Mouse (Mus musculus) limb, embryonic 13.5 days (tissue): ENCODE measurements around the gene Hgd. TPM values are rescaled to one million over a fixed set of nuclear protein-coding genes. Genes with fewer than 3 reads are reported as not detected.

Experiments
- ATAC-seq: fragments of 200-750 bp; cut with Nextera tagmentation; 2 replicates; pipeline ENCODE4 v1.8.0; 2017; ENCODE audit warnings: low read depth, moderate number of reproducible peaks, moderate TSS enrichment; ENCODE audit not compliant: low FRiP score
- H3K27ac ChIP-seq: fragments of 300-500 bp; sonication (generic); 2 replicates; pipeline ENCODE4 v1.5.1; 2015; ENCODE audit warnings: inconsistent platforms, mild to moderate bottlenecking, moderate library complexity
- H3K27me3 ChIP-seq: fragments of 300-500 bp; sonication (generic); 2 replicates; pipeline ENCODE4 v1.6.1; 2015; ENCODE audit warnings: mild to moderate bottlenecking, inconsistent platforms
- H3K36me3 ChIP-seq: fragments of 300-500 bp; sonication (generic); 2 replicates; pipeline ENCODE4 v1.6.1; 2015; ENCODE audit warnings: inconsistent platforms, mild to moderate bottlenecking, moderate library complexity
- H3K4me1 ChIP-seq: fragments of 300-500 bp; sonication (generic); 2 replicates; pipeline ENCODE4 v1.6.1; 2015; ENCODE audit warnings: inconsistent platforms
- H3K4me2 ChIP-seq: fragments of 300-500 bp; sonication (generic); replicated peaks from 2 replicates; pipeline ENCODE4 v1.6.1; 2015; ENCODE audit warnings: inconsistent platforms, mild to moderate bottlenecking, moderate library complexity
- H3K4me3 ChIP-seq: fragments of 300-500 bp; sonication (generic); 2 replicates; pipeline ENCODE4 v1.5.1; 2015; ENCODE audit warnings: moderate library complexity, mild to moderate bottlenecking, inconsistent platforms
- H3K9ac ChIP-seq: fragments of 300-500 bp; sonication (generic); 2 replicates; pipeline ENCODE4 v1.6.1; 2015; ENCODE audit warnings: mild to moderate bottlenecking, inconsistent platforms
- H3K9me3 ChIP-seq: fragments of 300-500 bp; sonication (generic); 2 replicates; pipeline ENCODE4 v1.6.1; 2016; ENCODE audit warnings: inconsistent platforms
- WGBS: fragments of 180-500 bp; shearing (Covaris S2); methylation state at CpG from one replicate; pipeline ENCODE4 v1.1.7; 2015; 5-methylcytosine and 5-hydroxymethylcytosine counted together
- polyA plus RNA-seq: library from polyadenylated mRNA; unstranded; fragments of >200 nt; fragmentation: Nextera tagmentation; extraction: Ambion mirVana; gene quantifications from 2 replicates; pipeline ENCODE4 v1.2.1, GENCODE M21; 2015

Hgd gene
- polyA plus RNA-seq, 1 experiment from 2014 or later = 0.11 TPM

DNA sequence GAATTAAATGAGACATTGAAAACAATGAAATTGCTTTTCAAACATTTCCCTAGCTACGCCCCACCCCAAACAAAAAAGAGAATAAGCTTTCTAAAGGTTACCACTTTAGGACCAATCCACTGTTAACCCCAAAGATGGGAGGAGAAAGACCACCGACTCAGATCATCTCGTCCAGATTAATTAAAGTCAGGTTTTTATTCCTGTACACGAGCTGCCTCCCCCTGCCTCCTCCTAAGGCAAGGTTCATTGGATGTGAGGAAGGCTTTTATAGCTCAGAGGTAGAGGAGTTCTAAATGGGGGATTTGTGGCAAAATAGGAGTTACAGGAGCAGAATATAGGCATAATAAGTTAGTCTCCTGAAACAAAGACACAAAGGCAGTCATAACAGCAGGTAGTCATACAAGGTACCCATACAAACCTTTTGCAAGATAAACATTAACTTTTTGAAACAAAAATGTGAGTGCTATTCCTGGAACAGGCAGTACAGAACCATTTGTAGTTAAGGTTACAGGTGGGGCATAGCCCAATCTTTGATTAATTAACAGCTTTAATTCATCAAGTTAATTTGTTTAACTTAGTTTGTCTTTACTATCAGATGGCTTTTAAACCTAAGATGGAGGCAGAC, 75.0 kb downstream of the Hgd start:
- no peaks in the 10 kb centered on the region for H3K27me3 ChIP-seq
- H3K9me3 ChIP-seq = no peaks in the 10 kb centered on the region
- H3K27ac ChIP-seq = no peak overlapping the region
- peak overlapping the region; percentile 60 for H3K4me2 ChIP-seq
- WGBS = 58% methylated on average over 4 of the region's 4 CpGs
- H3K36me3 ChIP-seq = no peaks in the 10 kb centered on the region; the same call in 1 of the 2 replicates
- H3K4me1 ChIP-seq = peaks cover 13% of the 10 kb centered on the region
- no peak overlapping the region; the same call in 1 of the 2 replicates for H3K4me3 ChIP-seq
- H3K9ac ChIP-seq = no peak overlapping the region
- no peak for ATAC-seq

DNA sequence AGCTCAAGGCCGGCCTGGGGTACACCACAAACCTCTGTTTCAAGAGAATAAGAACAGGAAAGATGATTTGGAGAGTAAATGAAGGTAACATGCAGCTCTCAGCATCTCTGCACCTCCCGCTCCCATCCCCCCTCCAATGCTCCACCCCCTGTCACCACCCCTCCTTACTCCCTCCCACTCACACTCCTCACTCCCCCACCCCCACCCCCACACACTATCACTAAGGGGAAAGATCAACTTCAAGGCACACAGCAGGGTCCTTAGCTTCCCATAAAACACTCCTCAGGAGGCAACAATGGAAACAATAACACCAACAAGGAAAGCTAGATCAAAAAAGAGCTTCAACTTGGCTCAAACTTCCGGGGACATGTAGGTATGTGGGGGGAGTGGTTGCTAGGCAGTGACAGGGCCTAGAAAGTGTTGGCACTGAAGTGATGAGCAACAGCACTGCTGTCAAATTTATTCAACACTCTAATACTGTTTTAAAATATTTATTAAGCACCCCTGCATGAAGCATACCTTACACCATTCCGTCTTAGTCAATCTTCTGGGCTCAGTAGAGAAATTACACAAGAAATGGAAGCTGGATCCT, 75.9 kb downstream of the Hgd start:
- no peaks in the 10 kb centered on the region; the same call in 1 of the 2 replicates for H3K36me3 ChIP-seq
- no peaks in the 10 kb centered on the region for H3K27me3 ChIP-seq
- no peak overlapping the region for H3K27ac ChIP-seq
- WGBS = 24% methylated on average over 4 of the region's 4 CpGs
- peaks cover 13% of the 10 kb centered on the region for H3K4me1 ChIP-seq
- H3K4me3 ChIP-seq = no peak overlapping the region
- no peaks in the 10 kb centered on the region for H3K9me3 ChIP-seq
- no peak for ATAC-seq
- no peak overlapping the region for H3K9ac ChIP-seq
- no peak overlapping the region for H3K4me2 ChIP-seq

DNA sequence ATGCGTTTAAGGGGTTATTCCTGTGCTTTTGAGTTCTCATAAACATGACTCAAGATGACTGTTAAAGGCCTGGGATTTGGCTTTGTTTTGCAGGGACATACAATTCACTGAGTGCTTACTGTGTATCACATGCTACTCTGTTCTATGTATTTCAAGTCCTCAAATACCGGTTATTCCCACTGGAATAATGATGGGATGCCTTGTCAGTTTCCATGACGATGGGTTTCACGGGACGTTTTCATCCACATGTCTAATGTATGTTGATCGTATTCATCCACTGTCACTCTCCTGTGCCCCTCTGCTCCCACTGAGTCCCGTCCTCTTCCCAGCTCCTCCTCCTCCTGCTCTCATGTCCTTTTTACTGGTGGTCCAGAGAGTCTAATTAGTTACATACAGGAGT, 76.8 kb downstream of the Hgd start:
- Histone ChIP-seq H3K27ac (no peak overlapping the region), H3K36me3 (no peaks in the 10 kb centered on the region), H3K4me3 (no peak overlapping the region), H3K9me3 (no peaks in the 10 kb centered on the region), H3K4me2 (no peak overlapping the region), H3K4me1 (peaks cover 13% of the 10 kb centered on the region), H3K9ac (no peak overlapping the region), H3K27me3 (no peaks in the 10 kb centered on the region)
- ATAC-seq = no peak
- WGBS = 83% methylated on average over 7 of the region's 7 CpGs

DNA sequence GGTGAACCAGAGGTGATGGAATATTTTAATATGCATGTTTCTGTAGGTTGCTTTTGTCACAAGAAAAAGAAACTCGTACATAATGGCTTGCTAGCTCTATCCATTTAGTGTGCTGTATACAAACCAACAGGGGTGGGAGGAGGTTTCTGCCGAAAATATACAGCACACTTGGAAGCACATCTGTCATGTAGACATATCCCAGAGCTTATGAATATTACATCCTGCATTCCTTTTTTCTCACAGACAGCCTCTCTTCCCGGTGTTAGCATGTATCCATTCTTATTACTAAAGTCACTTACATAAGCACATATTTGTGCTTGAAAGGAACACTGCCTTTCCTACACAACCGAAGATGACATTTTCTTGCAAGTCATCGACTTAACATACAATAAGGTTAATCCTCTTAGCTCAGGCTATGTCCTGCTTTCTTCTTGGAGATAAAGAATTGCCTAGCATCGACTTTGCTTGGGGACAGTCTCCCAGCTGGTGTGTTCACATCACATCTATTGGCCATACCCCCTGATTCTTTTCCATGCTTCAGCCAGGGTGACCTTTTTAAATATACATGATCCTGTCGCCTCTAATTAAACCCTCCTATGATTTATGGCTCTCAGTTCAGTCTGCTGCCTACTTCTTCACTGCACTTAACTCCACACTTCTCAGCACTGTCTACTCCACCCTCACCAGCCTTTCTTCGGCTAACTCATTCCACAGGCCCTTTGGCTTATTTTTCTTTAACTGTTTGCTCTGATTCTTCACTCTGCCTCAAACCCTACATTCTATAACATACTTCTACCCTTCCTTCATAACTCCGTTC, 83.9 kb downstream of the Hgd start:
- 76% methylated on average over 9 of the region's 9 CpGs for WGBS
- no peak for ATAC-seq
- H3K27ac ChIP-seq = no peak overlapping the region
- no peaks in the 10 kb centered on the region for H3K27me3 ChIP-seq
- H3K4me2 ChIP-seq = no peak overlapping the region
- no peaks in the 10 kb centered on the region for H3K36me3 ChIP-seq
- H3K4me1 ChIP-seq = no peaks in the 10 kb centered on the region
- no peak overlapping the region for H3K4me3 ChIP-seq
- no peaks in the 10 kb centered on the region for H3K9me3 ChIP-seq
- H3K9ac ChIP-seq = no peak overlapping the region

DNA sequence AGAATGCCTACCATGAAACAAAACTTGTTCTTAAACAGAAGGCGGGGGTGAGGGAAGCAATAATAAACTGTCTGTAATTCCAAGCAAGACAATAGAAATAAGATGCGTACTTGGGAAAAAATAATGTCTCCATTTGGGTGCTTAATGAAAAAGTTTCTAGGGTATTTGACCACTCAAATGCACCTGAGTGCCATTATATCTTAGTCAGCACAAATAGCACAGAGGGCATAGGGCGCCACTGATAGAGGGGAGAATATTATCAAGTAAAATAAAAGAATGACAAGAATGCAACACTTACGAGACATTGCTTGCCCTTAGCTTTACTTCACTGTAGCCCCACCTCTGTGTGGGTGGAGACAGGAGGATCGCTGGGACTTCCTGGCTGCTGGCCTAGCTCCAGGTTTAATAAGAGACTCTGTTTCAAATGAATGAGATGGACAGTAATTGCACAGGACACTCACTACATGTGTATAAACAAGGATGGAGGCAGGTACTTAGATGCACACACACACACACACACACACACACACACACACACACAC, 85.5 kb downstream of the Hgd start:
- no peak overlapping the region for H3K4me2 ChIP-seq
- no peaks in the 10 kb centered on the region for H3K9me3 ChIP-seq
- H3K9ac ChIP-seq = no peak overlapping the region
- no peaks in the 10 kb centered on the region for H3K27me3 ChIP-seq
- no peaks in the 10 kb centered on the region for H3K36me3 ChIP-seq
- no peak overlapping the region for H3K4me3 ChIP-seq
- WGBS = 73% methylated on average over 5 of the region's 5 CpGs
- no peak overlapping the region for H3K27ac ChIP-seq
- no peaks in the 10 kb centered on the region for H3K4me1 ChIP-seq
- no peak for ATAC-seq

DNA sequence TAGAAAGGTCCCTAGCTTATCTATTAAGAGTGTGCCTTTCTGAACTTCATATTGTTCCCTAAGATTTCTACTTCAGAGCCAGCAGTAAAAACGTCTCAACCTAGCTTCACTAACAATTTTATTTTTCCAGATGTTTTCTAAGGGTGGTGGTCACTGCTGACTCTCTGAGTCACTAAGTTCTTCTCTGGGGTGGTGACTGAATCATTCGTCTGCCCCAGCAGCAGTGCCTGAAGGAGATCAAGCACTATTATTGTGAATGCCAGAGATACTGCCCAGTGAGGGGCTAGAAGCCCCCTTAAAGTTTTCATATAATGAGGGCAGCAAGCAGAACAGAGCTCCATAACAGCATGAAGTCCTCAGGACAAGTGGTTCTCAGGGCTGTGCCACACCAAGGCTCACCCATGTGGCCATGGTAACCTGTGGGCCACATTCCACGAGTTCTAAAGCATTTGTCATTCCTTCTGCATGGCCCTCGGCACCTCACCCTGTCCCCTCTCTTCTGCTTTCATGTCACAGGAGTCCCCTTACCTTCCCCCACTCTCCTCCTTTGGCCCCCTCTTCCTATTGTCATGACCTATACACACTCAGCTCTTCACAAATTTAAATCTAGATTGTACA, 90.8 kb downstream of the Hgd start:
- H3K4me3 ChIP-seq = no peak overlapping the region

DNA sequence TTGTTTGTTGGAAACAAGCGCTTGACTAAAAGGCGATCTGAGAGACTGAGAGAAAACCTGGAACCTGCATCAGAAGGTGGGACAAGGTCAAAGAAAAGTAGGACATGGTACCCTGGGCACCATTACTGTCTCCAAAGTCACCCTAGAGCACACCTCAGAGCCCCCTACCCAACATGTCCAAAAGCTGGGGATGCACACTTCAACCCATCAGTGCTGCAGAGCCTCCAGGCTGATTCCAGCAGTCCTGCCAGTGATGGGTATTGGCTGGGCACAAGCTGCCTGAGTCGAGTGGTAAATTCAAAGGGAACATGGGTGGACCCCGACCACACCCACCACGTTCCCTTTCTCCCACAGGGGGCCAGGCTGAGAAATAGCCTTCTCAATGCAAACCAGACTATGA, 95.4 kb downstream of the Hgd start:
- no peaks in the 10 kb centered on the region for H3K36me3 ChIP-seq
- H3K27me3 ChIP-seq = no peaks in the 10 kb centered on the region
- H3K9me3 ChIP-seq = no peaks in the 10 kb centered on the region; the same call in 1 of the 2 replicates
- H3K27ac ChIP-seq = no peak overlapping the region
- no peak overlapping the region for H3K9ac ChIP-seq
- H3K4me1 ChIP-seq = 0 out of 2 replicates have a peak, but pooled peaks cover 6% of the 10 kb centered on the region
- no peak for ATAC-seq
- H3K4me3 ChIP-seq = no peak overlapping the region
- WGBS = 92% methylated on average over 5 of the region's 5 CpGs
- H3K4me2 ChIP-seq = no peak overlapping the region

More for the DNA sequence above, 90.8 kb downstream of the Hgd start:
- WGBS = 37% methylated on average over 4 of the region's 4 CpGs
- Histone ChIP-seq H3K27ac (no peak overlapping the region), H3K4me2 (no peak overlapping the region), H3K4me1 (no peaks in the 10 kb centered on the region), H3K27me3 (no peaks in the 10 kb centered on the region), H3K9ac (no peak overlapping the region), H3K9me3 (no peaks in the 10 kb centered on the region; the same call in 1 of the 2 replicates), H3K36me3 (no peaks in the 10 kb centered on the region)
- no peak for ATAC-seq

DNA sequence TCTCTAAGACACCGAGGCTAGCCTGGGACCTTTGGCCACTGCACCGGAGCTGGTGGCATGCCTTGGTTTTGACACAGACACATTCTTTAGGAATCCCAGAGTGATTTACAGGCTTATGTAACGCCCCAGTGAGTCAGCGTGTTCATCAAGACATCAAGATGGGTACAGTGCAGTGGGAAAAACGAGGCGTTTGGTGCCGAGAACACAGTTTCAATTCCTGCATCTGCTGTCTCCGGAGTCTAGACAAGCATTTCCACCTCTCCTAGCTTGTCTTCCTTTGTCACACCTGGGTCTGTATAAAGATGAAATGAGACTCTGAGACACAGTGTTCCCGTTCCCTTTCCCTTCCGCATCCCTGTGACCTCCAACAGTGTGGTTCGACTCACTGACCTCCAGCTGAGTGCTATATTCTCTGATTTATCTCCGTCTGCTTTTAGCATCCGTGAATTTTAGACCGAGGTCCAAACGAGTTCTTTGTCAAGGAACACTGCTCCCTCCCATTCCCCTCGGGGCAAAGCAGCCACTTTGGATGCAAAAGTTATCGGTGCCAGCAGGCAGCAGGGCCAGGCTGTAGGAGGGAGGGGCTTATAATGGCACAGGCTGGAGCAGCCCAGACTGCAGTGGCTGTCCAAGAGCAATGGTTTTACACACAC, 96.2 kb downstream of the Hgd start:
- H3K9ac ChIP-seq = peak overlapping the region; percentile 19; the same call in 1 of the 2 replicates
- H3K27ac ChIP-seq = no peak overlapping the region
- H3K4me2 ChIP-seq = peak overlapping the region; percentile 42
- WGBS = 44% methylated on average over 17 of the region's 17 CpGs
- H3K27me3 ChIP-seq = no peaks in the 10 kb centered on the region
- no peak overlapping the region for H3K4me3 ChIP-seq
- no peaks in the 10 kb centered on the region; the same call in 1 of the 2 replicates for H3K9me3 ChIP-seq
- 0 out of 2 replicates have a peak, but pooled peaks cover 6% of the 10 kb centered on the region for H3K4me1 ChIP-seq
- ATAC-seq = no peak
- no peaks in the 10 kb centered on the region for H3K36me3 ChIP-seq

DNA sequence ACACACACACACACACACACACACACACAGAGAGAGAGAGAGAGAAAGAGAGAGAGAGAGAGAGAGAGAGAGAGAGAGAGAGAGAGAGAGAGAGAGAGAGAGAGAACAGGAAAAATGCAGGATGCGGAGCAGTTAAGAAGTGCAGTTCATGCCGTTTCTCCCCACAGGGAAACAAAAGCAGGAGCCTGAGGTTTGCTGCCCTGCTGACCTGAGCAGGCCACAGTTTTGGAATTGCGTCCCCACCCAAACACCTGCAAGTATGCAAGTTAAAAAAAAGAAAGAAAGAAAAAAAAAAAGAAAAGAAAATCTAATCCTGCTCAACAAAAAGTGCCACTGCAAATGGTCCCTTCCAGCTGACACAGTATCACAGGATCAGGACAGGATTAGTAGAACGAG, 96.7 kb downstream of the Hgd start:
- Histone ChIP-seq H3K9ac (no peak overlapping the region), H3K4me2 (peak overlapping the region; percentile 42), H3K27ac (no peak overlapping the region), H3K27me3 (no peaks in the 10 kb centered on the region), H3K36me3 (no peaks in the 10 kb centered on the region), H3K4me1 (0 out of 2 replicates have a peak, but pooled peaks cover 6% of the 10 kb centered on the region), H3K4me3 (no peak overlapping the region), H3K9me3 (no peaks in the 10 kb centered on the region; the same call in 1 of the 2 replicates)
- no peak for ATAC-seq
- WGBS = 41% methylated on average over 4 of the region's 4 CpGs

DNA sequence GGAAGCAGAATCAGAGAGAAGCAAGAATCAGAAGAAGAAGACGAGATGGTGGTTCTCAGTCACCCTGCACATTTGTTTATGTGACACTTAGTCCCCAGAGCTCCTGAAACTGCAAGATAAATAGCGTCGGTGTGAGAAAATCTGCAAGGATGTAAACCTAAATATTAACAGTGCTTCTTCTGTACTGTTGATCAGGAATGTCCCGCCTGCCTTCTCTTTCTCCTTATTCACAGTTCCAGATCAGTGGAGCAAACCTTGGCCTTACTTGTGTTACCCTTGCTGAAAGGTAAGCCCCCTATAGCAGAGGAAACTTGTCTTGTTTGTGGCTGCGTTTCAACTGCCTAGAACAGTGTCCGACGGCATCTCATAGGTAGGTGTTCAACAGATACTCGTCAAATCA, 97.6 kb downstream of the Hgd start:
- Histone ChIP-seq H3K4me3 (no peak overlapping the region), H3K36me3 (no peaks in the 10 kb centered on the region), H3K27ac (no peak overlapping the region), H3K27me3 (no peaks in the 10 kb centered on the region), H3K4me1 (peaks cover 12% of the 10 kb centered on the region), H3K9ac (no peak overlapping the region), H3K9me3 (no peaks in the 10 kb centered on the region; the same call in 1 of the 2 replicates), H3K4me2 (no peak overlapping the region)
- ATAC-seq = no peak
- WGBS = 86% methylated on average over 8 of the region's 8 CpGs

DNA sequence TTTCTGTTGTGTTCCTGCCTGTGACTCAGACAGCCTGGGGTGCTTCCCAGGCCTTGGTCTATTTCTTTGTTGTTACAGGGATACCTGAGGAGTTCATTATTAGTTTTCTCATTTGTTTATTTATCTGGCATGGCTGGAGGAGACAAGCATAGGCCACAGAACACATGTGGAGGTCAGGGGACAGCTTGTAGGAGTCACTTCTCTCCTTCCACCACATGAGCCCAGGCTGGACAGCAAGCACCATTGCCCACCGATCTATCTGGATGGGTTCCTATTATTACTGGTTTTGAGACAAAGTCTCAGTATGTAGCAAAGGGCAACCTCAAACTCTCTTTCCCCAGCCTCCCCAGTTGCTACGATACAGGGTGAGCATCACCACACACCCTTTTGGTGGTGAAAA, 100.3 kb downstream of the Hgd start:
- no peaks in the 10 kb centered on the region for H3K27me3 ChIP-seq
- peaks cover 31% of the 10 kb centered on the region for H3K4me1 ChIP-seq
- 93% methylated on average over 2 of the region's 2 CpGs for WGBS
- no peak overlapping the region for H3K4me3 ChIP-seq
- ATAC-seq = no peak
- no peak overlapping the region for H3K4me2 ChIP-seq
- no peak overlapping the region for H3K9ac ChIP-seq
- H3K36me3 ChIP-seq = no peaks in the 10 kb centered on the region
- no peaks in the 10 kb centered on the region for H3K9me3 ChIP-seq
- no peak overlapping the region for H3K27ac ChIP-seq
